Mouse (Mus musculus) neural tube, embryonic 11.5 days (tissue): Measurements from ENCODE around the gene Med13l. TPM values are rescaled to one million over a fixed set of nuclear protein-coding genes. Genes with fewer than 3 reads are reported as not detected.

Source experiments
- ATAC-seq: fragments of 200-750 bp; cut with Nextera tagmentation; 2 replicates; pipeline ENCODE4 v1.8.0; 2017; ENCODE audit warnings: moderate number of reproducible peaks, mild to moderate bottlenecking, moderate TSS enrichment, moderate library complexity; ENCODE audit not compliant: insufficient read depth, low FRiP score, low TSS enrichment
- DNase-seq: peaks from one replicate; pipeline ENCODE4 v3.0.0-alpha.2; 2015; ENCODE audit warnings: low spot score
- H3K27ac ChIP-seq: fragments of 300-500 bp; sonication (generic); 2 replicates; pipeline ENCODE4 v1.5.1; 2014; ENCODE audit warnings: low read depth, mild to moderate bottlenecking, low read length
- H3K27me3 ChIP-seq: fragments of 300-500 bp; sonication (generic); 2 replicates; pipeline ENCODE4 v1.6.1; 2014; ENCODE audit warnings: mild to moderate bottlenecking, low read length, mixed read lengths; ENCODE audit not compliant: control insufficient read depth, insufficient read depth
- H3K36me3 ChIP-seq: fragments of 300-500 bp; sonication (generic); 2 replicates; pipeline ENCODE4 v1.6.1; 2014; ENCODE audit warnings: mild to moderate bottlenecking, low read length, moderate library complexity, mixed read lengths; ENCODE audit not compliant: control insufficient read depth, insufficient read depth
- H3K4me1 ChIP-seq: fragments of 300-500 bp; sonication (generic); 2 replicates; pipeline ENCODE4 v1.6.1; 2014; ENCODE audit warnings: low read length, mixed read lengths; ENCODE audit not compliant: control insufficient read depth, insufficient read depth
- H3K4me2 ChIP-seq: fragments of 300-500 bp; sonication (generic); 2 replicates; pipeline ENCODE4 v1.6.1; 2014; ENCODE audit warnings: low read depth, mild to moderate bottlenecking, moderate library complexity
- H3K4me3 ChIP-seq: fragments of 300-500 bp; sonication (generic); 2 replicates; pipeline ENCODE4 v1.5.1; 2014; ENCODE audit warnings: low read depth, low read length
- H3K9ac ChIP-seq: fragments of 300-500 bp; sonication (generic); 2 replicates; pipeline ENCODE4 v1.6.1; 2014; ENCODE audit warnings: mild to moderate bottlenecking, low read length
- H3K9me3 ChIP-seq: fragments of 300-500 bp; sonication (generic); 2 replicates; pipeline ENCODE4 v1.6.1; 2016; ENCODE audit warnings: low read length; ENCODE audit not compliant: control insufficient read depth
- WGBS: fragments of 180-500 bp; shearing (Covaris S2); extraction: QIAGEN DNeasy Blood & Tissue Kit; methylation state at CpG from one replicate; pipeline ENCODE4 v1.1.7; 2014; 5-methylcytosine and 5-hydroxymethylcytosine counted together
- polyA plus RNA-seq: library from polyadenylated mRNA; unstranded; fragments of >200 nt; fragmentation: Nextera tagmentation; extraction: Ambion mirVana; gene quantifications from 2 replicates; pipeline ENCODE4 v1.2.1, GENCODE M21; 2014

Med13l gene
- polyA plus RNA-seq, 1 experiment from 2014 or later: 14.6 TPM

DNA sequence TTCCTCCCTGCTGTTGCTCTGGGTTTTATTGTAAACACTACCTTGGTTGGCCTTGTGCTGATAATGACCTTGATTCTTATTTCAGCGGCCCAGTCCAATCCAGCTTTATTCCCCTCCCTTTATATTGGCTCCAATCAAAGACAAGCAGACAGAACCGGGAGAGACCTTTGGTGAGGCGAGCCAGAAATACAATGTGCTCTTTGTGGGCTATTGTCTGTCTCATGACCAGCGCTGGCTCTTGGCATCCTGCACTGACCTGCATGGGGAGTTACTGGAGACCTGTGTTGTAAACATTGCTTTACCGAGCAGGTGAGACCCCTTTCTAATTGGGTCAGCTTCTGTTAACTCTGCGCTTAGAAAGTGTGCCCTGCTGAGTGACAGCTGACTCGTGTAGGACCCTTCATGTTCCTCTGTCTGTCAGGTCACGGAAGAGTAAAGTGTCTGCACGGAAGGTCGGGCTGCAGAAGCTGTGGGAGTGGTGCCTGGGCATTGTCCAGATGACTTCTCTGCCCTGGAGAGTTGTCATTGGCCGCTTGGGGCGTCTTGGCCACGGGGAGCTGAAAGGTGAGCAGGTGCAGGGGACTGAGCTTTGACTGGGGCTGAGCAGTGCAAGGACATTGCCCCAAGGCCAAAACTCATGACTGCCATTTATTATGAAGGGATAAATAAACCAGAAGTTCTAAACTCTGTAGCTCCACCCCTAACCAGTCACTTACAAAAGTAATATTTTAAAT is 191.1 kb downstream of the Med13l start:
- WGBS: 84% methylated on average over 13 of the region's 13 CpGs
- no peak overlapping the region for H3K4me2 ChIP-seq
- DNase-seq: no peak
- H3K9me3 ChIP-seq: no peaks in the 10 kb centered on the region
- no peak overlapping the region for H3K9ac ChIP-seq
- no peak overlapping the region for H3K4me3 ChIP-seq
- no peak overlapping the region for H3K27ac ChIP-seq
- ATAC-seq: no peak
- peaks cover 11% of the 10 kb centered on the region for H3K36me3 ChIP-seq
- H3K4me1 ChIP-seq: no peaks in the 10 kb centered on the region
- H3K27me3 ChIP-seq: no peaks in the 10 kb centered on the region

DNA sequence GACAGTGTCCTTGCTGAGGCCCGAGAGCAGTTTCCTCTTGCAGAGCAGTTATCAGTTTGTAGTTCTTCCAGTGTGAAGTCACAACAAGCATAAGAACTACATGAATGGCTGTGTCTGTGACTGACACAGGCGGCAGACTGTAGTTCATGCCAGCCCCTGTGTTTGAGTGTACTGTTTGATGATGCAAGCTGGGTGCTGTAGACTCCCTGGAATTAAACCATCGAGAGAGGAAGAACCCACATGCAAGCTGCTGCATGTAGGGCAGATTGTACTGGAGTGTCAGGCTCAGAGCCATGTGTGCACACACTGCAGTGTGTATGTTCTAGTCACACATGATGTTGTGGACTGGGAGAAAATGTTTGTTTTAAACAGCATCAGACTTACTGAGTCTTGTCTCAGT is 192.4 kb downstream of the Med13l start:
- WGBS: 95% methylated on average over 3 of the region's 3 CpGs
- H3K9me3 ChIP-seq: no peaks in the 10 kb centered on the region
- H3K4me1 ChIP-seq: no peaks in the 10 kb centered on the region
- no peak overlapping the region for H3K9ac ChIP-seq
- H3K4me2 ChIP-seq: no peak overlapping the region
- ATAC-seq (no peak), DNase-seq (no peak)
- no peak overlapping the region for H3K27ac ChIP-seq
- H3K4me3 ChIP-seq: no peak overlapping the region
- H3K36me3 ChIP-seq: peaks cover 13% of the 10 kb centered on the region
- no peaks in the 10 kb centered on the region for H3K27me3 ChIP-seq

- Histone ChIP-seq H3K4me3 (no peak overlapping the region), H3K4me2 (no peak overlapping the region), H3K36me3 (peaks cover 13% of the 10 kb centered on the region), H3K27ac (no peak overlapping the region), H3K27me3 (no peaks in the 10 kb centered on the region), H3K4me1 (no peaks in the 10 kb centered on the region), H3K9ac (no peak overlapping the region), H3K9me3 (no peaks in the 10 kb centered on the region)
- no peak for ATAC-seq
- 87% methylated on average over 10 of the region's 10 CpGs for WGBS
- DNase-seq: no peak
Observed at GRCm38 (mm10) chr5:118753471-118754044, 193.1 kb downstream of the Med13l start.

GRCm38 (mm10) chr5:118754191-118754759 is 193.8 kb downstream of the Med13l start:
- Histone ChIP-seq H3K27me3 (no peaks in the 10 kb centered on the region), H3K4me2 (no peak overlapping the region), H3K27ac (0 out of 2 replicates have a peak overlapping the region, but pooled peaks have one; percentile 27), H3K4me1 (no peaks in the 10 kb centered on the region), H3K36me3 (peaks cover 13% of the 10 kb centered on the region), H3K9me3 (no peaks in the 10 kb centered on the region), H3K4me3 (no peak overlapping the region), H3K9ac (no peak overlapping the region)
- ATAC-seq (no peak), DNase-seq (no peak)
- WGBS: 81% methylated on average over 4 of the region's 4 CpGs

DNA sequence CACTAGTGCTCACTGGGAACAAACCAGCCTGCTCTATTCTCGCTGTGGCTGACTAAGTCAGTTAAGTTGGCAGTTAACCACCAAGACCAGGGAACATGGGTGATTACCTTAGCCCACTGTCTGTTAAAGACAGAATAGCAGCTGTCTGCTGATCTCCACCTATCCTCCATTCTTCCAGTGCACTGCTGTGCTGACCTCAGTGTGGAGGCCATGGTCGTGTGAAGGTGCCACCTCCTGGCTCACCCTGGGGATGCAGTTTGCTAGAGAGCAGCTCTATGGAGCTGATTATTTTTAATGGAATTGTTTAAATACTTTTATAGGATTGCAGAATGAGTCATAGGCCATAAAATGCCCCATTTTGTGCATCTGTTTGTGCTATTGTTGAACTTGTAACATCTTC is 195.6 kb downstream of the Med13l start:
- Histone ChIP-seq H3K9ac (no peak overlapping the region), H3K9me3 (no peaks in the 10 kb centered on the region), H3K36me3 (peaks cover 17% of the 10 kb centered on the region), H3K27me3 (no peaks in the 10 kb centered on the region), H3K4me1 (no peaks in the 10 kb centered on the region), H3K4me3 (no peak overlapping the region), H3K4me2 (no peak overlapping the region), H3K27ac (no peak overlapping the region)
- ATAC-seq: no peak
- DNase-seq: no peak
- WGBS: 82% methylated on average over 2 of the region's 2 CpGs

- Histone ChIP-seq H3K4me1 (no peaks in the 10 kb centered on the region), H3K27ac (no peak overlapping the region), H3K9me3 (no peaks in the 10 kb centered on the region), H3K4me3 (no peak overlapping the region), H3K36me3 (peaks cover 14% of the 10 kb centered on the region), H3K27me3 (no peaks in the 10 kb centered on the region), H3K4me2 (no peak overlapping the region), H3K9ac (no peak overlapping the region)
- ATAC-seq (no peak), DNase-seq (no peak)
- 82% methylated on average over 17 of the region's 17 CpGs for WGBS
Observed at GRCm38 (mm10) chr5:118757396-118758301, 197.2 kb downstream of the Med13l start.

DNA sequence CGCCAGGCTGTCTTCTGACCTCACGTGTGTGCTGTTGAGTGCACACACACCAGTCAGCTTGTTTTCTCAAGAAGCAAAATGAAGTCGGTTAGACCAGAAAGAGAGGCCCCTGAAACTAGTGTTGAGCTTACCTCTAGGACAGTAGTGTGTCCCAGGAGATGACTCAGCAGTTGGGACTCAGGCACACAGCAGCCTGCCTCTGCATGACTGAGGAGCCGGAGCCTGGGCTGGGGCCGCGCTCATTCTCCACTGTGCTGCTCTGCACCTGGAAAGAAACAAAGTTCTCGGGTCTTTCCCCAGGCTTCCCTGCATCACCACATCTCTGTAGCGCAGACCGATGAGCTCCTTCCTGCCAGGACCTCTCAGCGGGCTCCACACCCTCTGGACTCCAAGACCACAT is 200.5 kb downstream of the Med13l start:
- no peaks in the 10 kb centered on the region for H3K4me1 ChIP-seq
- 93% methylated on average over 10 of the region's 10 CpGs for WGBS
- H3K4me3 ChIP-seq: no peak overlapping the region
- DNase-seq: no peak
- no peak for ATAC-seq
- H3K9me3 ChIP-seq: no peaks in the 10 kb centered on the region
- H3K27ac ChIP-seq: no peak overlapping the region
- no peak overlapping the region for H3K9ac ChIP-seq
- peaks cover 19% of the 10 kb centered on the region for H3K36me3 ChIP-seq
- H3K4me2 ChIP-seq: no peak overlapping the region
- H3K27me3 ChIP-seq: no peaks in the 10 kb centered on the region

GRCm38 (mm10) chr5:118762499-118763185 is 202.2 kb downstream of the Med13l start:
- Histone ChIP-seq H3K27ac (no peak overlapping the region), H3K9me3 (no peaks in the 10 kb centered on the region), H3K9ac (no peak overlapping the region), H3K4me3 (no peak overlapping the region), H3K4me1 (no peaks in the 10 kb centered on the region), H3K4me2 (no peak overlapping the region), H3K27me3 (no peaks in the 10 kb centered on the region), H3K36me3 (peaks cover 15% of the 10 kb centered on the region)
- DNase-seq: no peak
- ATAC-seq: no peak
- WGBS: 90% methylated on average over 18 of the region's 18 CpGs
